Mouse (Mus musculus) ES-E14 (cell line): ENCODE measurements around the gene Chd4.

Source experiments
- HCFC1 ChIP-seq: IDR thresholded peaks from 2 replicates; pipeline ENCODE4 v1.6.1; 2012; ENCODE audit warnings: low read length, inconsistent platforms, borderline replicate concordance; ENCODE audit not compliant: insufficient read depth
- MAFK ChIP-seq: IDR thresholded peaks from 2 replicates; pipeline ENCODE4 v1.6.1; 2014; ENCODE audit warnings: mild to moderate bottlenecking, low read depth, low read length, inconsistent platforms; ENCODE audit not compliant: insufficient read depth
- ZC3H11A ChIP-seq: IDR thresholded peaks from 2 replicates; pipeline ENCODE4 v1.6.1; 2012; ENCODE audit warnings: low read depth, mild to moderate bottlenecking, inconsistent platforms, low read length, borderline replicate concordance

- no peak for TF ChIP-seq HCFC1
- TF ChIP-seq ZC3H11A = no peak
- no peak for TF ChIP-seq MAFK
Observed at GRCm38 (mm10) chr6:125153682-125154081, 57.9 kb downstream of the Chd4 start.
